Mouse (Mus musculus): ENCODE results near the gene Tmtc1. TPM values are rescaled to one million over a fixed set of nuclear protein-coding genes. Genes with fewer than 3 reads are reported as not detected.

Gene Tmtc1
- total RNA-seq (2021) = 10 to 100 TPM in 1 of 2 experiments, 1 to 10 TPM in 1; 8.5 to 15.2 TPM
- long read RNA-seq, experiment 1, partial matches to known transcripts = 1 of 4 reads
- long read RNA-seq, experiment 1, other reads (novel, unspliced or antisense) = 3 of 4 reads
- long read RNA-seq, experiment 2, partial matches to known transcripts = 1 of 2 reads
- long read RNA-seq, experiment 2, other reads (novel, unspliced or antisense) = 1 of 2 reads

GRCm38 (mm10) chr6:148443726-148444701 is at the start of gene Tmtc1:
Gene Tmtc1, minus strand, starts transcription at chr6:148444389.
- DNase-seq = peak; percentile 86

GRCm38 (mm10) chr6:148491849-148492248 is 47.7 kb upstream of the Tmtc1 start:
- no peak for DNase-seq

GRCm38 (mm10) chr6:148486756-148487155 is 42.6 kb upstream of the Tmtc1 start:
- no peak for DNase-seq

- DNase-seq = peak; percentile 14
These were observed 37.7 kb upstream of the Tmtc1 start for GRCm38 (mm10) chr6:148481894-148482293.

- DNase-seq = no peak
These were observed 35.6 kb upstream of the Tmtc1 start for GRCm38 (mm10) chr6:148479671-148480237.

GRCm38 (mm10) chr6:148478350-148478749 is 34.2 kb upstream of the Tmtc1 start:
- no peak for DNase-seq

- no peak for DNase-seq
These were observed 28.1 kb upstream of the Tmtc1 start for GRCm38 (mm10) chr6:148472289-148472688.

- peak; percentile 44 for DNase-seq
These were observed 23.8 kb upstream of the Tmtc1 start for GRCm38 (mm10) chr6:148467924-148468389.

- peak; percentile 12 for DNase-seq
These were observed 23.2 kb upstream of the Tmtc1 start for GRCm38 (mm10) chr6:148467170-148467921.

- no peak for DNase-seq
These were observed 15.4 kb upstream of the Tmtc1 start for GRCm38 (mm10) chr6:148459636-148460035.

- DNase-seq = no peak
These were observed 11.3 kb upstream of the Tmtc1 start for GRCm38 (mm10) chr6:148455470-148455869.

- DNase-seq = no peak
These were observed 10.6 kb upstream of the Tmtc1 start for GRCm38 (mm10) chr6:148454740-148455139.

- DNase-seq = no peak
These were observed 4.0 kb upstream of the Tmtc1 start for GRCm38 (mm10) chr6:148448151-148448550.

GRCm38 (mm10) chr6:148446113-148446512 is 1.9 kb upstream of the Tmtc1 start:
- DNase-seq = no peak

- no peak for DNase-seq
These were observed 607 bp upstream of the Tmtc1 start for GRCm38 (mm10) chr6:148444796-148445195.

GRCm38 (mm10) chr6:148443291-148443725 is 881 bp downstream of the Tmtc1 start:
- DNase-seq = no peak

- DNase-seq = peak; percentile 27
These were observed 1.4 kb downstream of the Tmtc1 start for GRCm38 (mm10) chr6:148442671-148443290.

GRCm38 (mm10) chr6:148441871-148442270 is 2.3 kb downstream of the Tmtc1 start:
- DNase-seq = no peak

- no peak for DNase-seq
These were observed 5.1 kb downstream of the Tmtc1 start for GRCm38 (mm10) chr6:148439101-148439500.

GRCm38 (mm10) chr6:148437565-148437964 is 6.6 kb downstream of the Tmtc1 start:
- DNase-seq = no peak

- no peak for DNase-seq
These were observed 7.7 kb downstream of the Tmtc1 start for GRCm38 (mm10) chr6:148436441-148437001.
